In genomic region chr3:27961162-27961561, GRCm38 (mm10) we compare ENCODE assay signal across 22 mouse cellular contexts.
"Had no signal": no experiment of that assay in that cellular context is flagged by ENCODE, and none has a peak within 500 bp of the region (broad histone marks: within the 10 kb centered on the region; RNA-seq: fewer than 3 reads in every experiment).

No protein-coding gene starts in this region.

- H3K27me3 ChIP-seq: heart, embryonic 12.5 days; hindbrain, embryonic 13.5 days; hindbrain, embryonic 15.5 days; kidney, embryonic 15.5 days; limb, embryonic 13.5 days; limb, embryonic 15.5 days had no signal

- DNase-seq: gastrocnemius, postnatal 14 days; gastrocnemius, postnatal 36 days; heart, adult 18-20 months; heart, postnatal 10 days; heart, postnatal 4 days; kidney, adult 11 months; kidney, adult 2 months; kidney, adult 9 months; kidney, postnatal 14 days; kidney, postnatal 36 days; layer of hippocampus, adult 9-11 months; layer of hippocampus, postnatal 36 days; left cerebral cortex, postnatal 4 days had no signal

- H3K9ac ChIP-seq: heart, embryonic 12.5 days; hindbrain, embryonic 13.5 days; hindbrain, embryonic 15.5 days; kidney, embryonic 15.5 days; limb, embryonic 13.5 days; limb, embryonic 15.5 days had no signal

- H3K4me2 ChIP-seq: heart, embryonic 12.5 days; hindbrain, embryonic 13.5 days; hindbrain, embryonic 15.5 days; kidney, embryonic 15.5 days; limb, embryonic 13.5 days; limb, embryonic 15.5 days had no signal

- ATAC-seq: hindbrain, postnatal 0 days; intestine, embryonic 16.5 days had no signal

- H3K36me3 ChIP-seq: heart, embryonic 12.5 days; hindbrain, embryonic 13.5 days; hindbrain, embryonic 15.5 days; kidney, embryonic 15.5 days; limb, embryonic 13.5 days; limb, embryonic 15.5 days had no signal

- H3K9me3 ChIP-seq: heart, embryonic 12.5 days; hindbrain, embryonic 13.5 days; hindbrain, embryonic 15.5 days; kidney, embryonic 15.5 days; limb, embryonic 13.5 days; limb, embryonic 15.5 days had no signal

- H3K4me3 ChIP-seq: heart, embryonic 12.5 days; hindbrain, embryonic 13.5 days; hindbrain, embryonic 15.5 days; kidney, embryonic 15.5 days; limb, embryonic 13.5 days; limb, embryonic 15.5 days had no signal

- H3K4me1 ChIP-seq: heart, embryonic 12.5 days; hindbrain, embryonic 15.5 days had no signal

- H3K27ac ChIP-seq: hindbrain, embryonic 13.5 days; hindbrain, embryonic 15.5 days; hindbrain, postnatal 0 days; kidney, embryonic 15.5 days; kidney, postnatal 0 days; limb, embryonic 13.5 days; limb, embryonic 15.5 days had no signal
